Mouse (Mus musculus) cerebellum, adult 2 months (tissue): ENCODE measurements at regions not wholly inside any gene's neighbourhood (a gene's known extent, or its start where the extent isn't known, plus 50 kb on each side); places are given as distances from the start of the nearest gene placed in this dataset.

Experiments used
- CTCF ChIP-seq: fragments of 200-500 bp; IDR thresholded peaks from 2 replicates; pipeline ENCODE4 v1.5.1; 2011; ENCODE audit warnings: low read depth, mild to moderate bottlenecking, control low read depth, low read length, moderate library complexity, borderline replicate concordance; ENCODE audit not compliant: insufficient read depth
- POLR2A ChIP-seq: fragments of 200-500 bp; IDR thresholded peaks from 2 replicates; pipeline ENCODE4 v1.6.1; 2011; ENCODE audit warnings: low read length, control low read depth, borderline replicate concordance; ENCODE audit not compliant: insufficient read depth

DNA sequence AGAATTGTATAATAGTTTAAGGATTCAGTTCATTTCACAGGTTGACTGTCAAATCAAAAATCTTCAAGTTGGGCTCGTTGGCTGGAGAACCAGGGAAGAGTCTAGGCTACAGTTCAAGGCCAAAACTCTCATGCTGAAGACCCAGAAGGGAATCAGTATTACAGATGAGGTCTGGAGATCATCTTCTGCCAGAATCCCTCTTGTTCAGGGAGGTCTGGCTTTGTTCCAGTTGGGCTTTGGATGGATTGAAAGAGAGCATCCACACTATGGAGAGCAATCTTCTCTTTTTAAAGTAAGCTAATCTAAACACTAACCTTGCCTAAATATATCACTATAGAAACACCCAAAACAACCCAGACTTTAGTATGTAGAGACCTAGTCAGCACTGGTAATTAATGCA, 327.5 kb upstream of the Chrm2 start:
- TF ChIP-seq CTCF (no peak), POLR2A (no peak)
